8 mouse cellular contexts compared by ENCODE assay signal in genomic region chr5:137741023-137741931, GRCm38 (mm10). TPM values are rescaled to one million over a fixed set of nuclear protein-coding genes. Genes with fewer than 3 reads are reported as not detected.
DNase-seq lines count a peak whose midpoint lies in the region; ATAC-seq lines count a peak whose summit lies in the region.

Gene Nyap1, minus strand, starts transcription at chr5:137741607.

- no peaks in the 10 kb centered on the region for H3K9me3 ChIP-seq in embryonic facial prominence, embryonic 13.5 days
- H3K9me3 ChIP-seq in heart, embryonic 10.5 days: no peaks in the 10 kb centered on the region
- no peaks in the 10 kb centered on the region for H3K9me3 ChIP-seq in kidney, embryonic 15.5 days (replicated peaks)
- H3K9me3 ChIP-seq in liver, embryonic 12.5 days (replicated peaks): no peaks in the 10 kb centered on the region
- no peaks in the 10 kb centered on the region for H3K9me3 ChIP-seq in stomach, embryonic 15.5 days

- peaks cover 19% of the 10 kb centered on the region for H3K36me3 ChIP-seq in embryonic facial prominence, embryonic 13.5 days
- H3K36me3 ChIP-seq in heart, embryonic 10.5 days: peaks cover 11% of the 10 kb centered on the region
- peaks cover 4% of the 10 kb centered on the region; the same call in 1 of the 2 replicates for H3K36me3 ChIP-seq in kidney, embryonic 15.5 days
- H3K36me3 ChIP-seq in liver, embryonic 12.5 days: no peaks in the 10 kb centered on the region
- no peaks in the 10 kb centered on the region for H3K36me3 ChIP-seq in stomach, embryonic 15.5 days

- WGBS in embryonic facial prominence, embryonic 13.5 days: under 1% methylated on average over 71 of the region's 71 CpGs
- 1% methylated on average over 62 of the region's 71 CpGs for WGBS in heart, embryonic 10.5 days
- under 1% methylated on average over 67 of the region's 71 CpGs for WGBS in kidney, embryonic 15.5 days
- WGBS in liver, embryonic 12.5 days (ENCODE audit: insufficient replicate concordance): 1% methylated on average over 68 of the region's 71 CpGs
- WGBS in stomach, embryonic 15.5 days: under 1% methylated on average over 68 of the region's 71 CpGs

- peak within 1 kb of the TSS; percentile 66 for H3K4me3 ChIP-seq in embryonic facial prominence, embryonic 13.5 days
- peak within 1 kb of the TSS; percentile 66 for H3K4me3 ChIP-seq in heart, embryonic 10.5 days
- H3K4me3 ChIP-seq in kidney, embryonic 15.5 days (replicated peaks): peak within 1 kb of the TSS; percentile 69
- H3K4me3 ChIP-seq in liver, embryonic 12.5 days: peak within 1 kb of the TSS; percentile 66
- peak within 1 kb of the TSS; percentile 60 for H3K4me3 ChIP-seq in stomach, embryonic 15.5 days (replicated peaks)

- DNase-seq in B cell, adult 2 months: peak; percentile 82 to 88
- peak; percentile 61 to 67 for DNase-seq in adrenal gland, postnatal 4 days (ENCODE audit: low spot score in 2 of 2)
- DNase-seq in heart, embryonic 10.5 days (ENCODE audit: low spot score): peak; percentile 95
- DNase-seq in naive thymus-derived CD4-positive, alpha-beta T cell, adult 2 months (ENCODE audit: low read depth): peak; percentile 90

- ATAC-seq in embryonic facial prominence, embryonic 13.5 days (ENCODE audit: insufficient number of reproducible peaks, insufficient read depth, low FRiP score, low TSS enrichment, low read depth): peak; percentile 82
- ATAC-seq in kidney, embryonic 15.5 days (replicated peaks; ENCODE audit: low FRiP score): peak; percentile 86
- ATAC-seq in liver, embryonic 12.5 days: peak; percentile 82
- ATAC-seq in stomach, embryonic 15.5 days (ENCODE audit: insufficient read depth, low FRiP score, low read depth): peak; percentile 86

- H3K4me2 ChIP-seq in embryonic facial prominence, embryonic 13.5 days: peak within 1 kb of the TSS; percentile 92
- peak within 1 kb of the TSS; percentile 97 for H3K4me2 ChIP-seq in kidney, embryonic 15.5 days
- H3K4me2 ChIP-seq in liver, embryonic 12.5 days: peak within 1 kb of the TSS; percentile 92
- peak within 1 kb of the TSS; percentile 97 for H3K4me2 ChIP-seq in stomach, embryonic 15.5 days

- no peaks in the 10 kb centered on the region for H3K27me3 ChIP-seq in embryonic facial prominence, embryonic 13.5 days
- H3K27me3 ChIP-seq in heart, embryonic 10.5 days (ENCODE audit: insufficient read depth, poor library complexity, severe bottlenecking): no peaks in the 10 kb centered on the region
- no peaks in the 10 kb centered on the region for H3K27me3 ChIP-seq in kidney, embryonic 15.5 days
- no peaks in the 10 kb centered on the region; the same call in 1 of the 2 replicates for H3K27me3 ChIP-seq in liver, embryonic 12.5 days (replicated peaks)
- no peaks in the 10 kb centered on the region for H3K27me3 ChIP-seq in stomach, embryonic 15.5 days (replicated peaks)

- peak within 1 kb of the TSS; percentile 80 for H3K9ac ChIP-seq in embryonic facial prominence, embryonic 13.5 days
- peak within 1 kb of the TSS; percentile 65 for H3K9ac ChIP-seq in kidney, embryonic 15.5 days
- H3K9ac ChIP-seq in liver, embryonic 12.5 days: peak within 1 kb of the TSS; percentile 83
- peak within 1 kb of the TSS; percentile 68 for H3K9ac ChIP-seq in stomach, embryonic 15.5 days

- H3K4me1 ChIP-seq in embryonic facial prominence, embryonic 13.5 days: peaks cover 42% of the 10 kb centered on the region
- H3K4me1 ChIP-seq in heart, embryonic 10.5 days: peaks cover 47% of the 10 kb centered on the region
- H3K4me1 ChIP-seq in kidney, embryonic 15.5 days: peaks cover 38% of the 10 kb centered on the region
- H3K4me1 ChIP-seq in liver, embryonic 12.5 days: peaks cover 70% of the 10 kb centered on the region
- peaks cover 10% of the 10 kb centered on the region; the same call in 1 of the 2 replicates for H3K4me1 ChIP-seq in stomach, embryonic 15.5 days

- H3K27ac ChIP-seq in embryonic facial prominence, embryonic 13.5 days: peak within 1 kb of the TSS; percentile 71
- H3K27ac ChIP-seq in heart, embryonic 10.5 days: peak within 1 kb of the TSS; percentile 88
- H3K27ac ChIP-seq in kidney, embryonic 15.5 days: peak within 1 kb of the TSS; percentile 81
- peak within 1 kb of the TSS; percentile 82 for H3K27ac ChIP-seq in liver, embryonic 12.5 days
- H3K27ac ChIP-seq in stomach, embryonic 15.5 days: peak within 1 kb of the TSS; percentile 82

RNA-seq across cellular contexts. Expression of gene Nyap1, which starts in this region (rescaled TPM):
- 10 to 100 TPM; 10.9 to 11.6 TPM for total RNA-seq in adrenal gland, postnatal 4 days (2021)
- 3.5 and 4.4 TPM in 2 replicates for polyA plus RNA-seq in embryonic facial prominence, embryonic 13.5 days (2015; fragmentation: Nextera tagmentation; extraction: Ambion mirVana)
- polyA plus RNA-seq in heart, embryonic 10.5 days (2016; fragmentation: Nextera tagmentation; extraction: Ambion mirVana): 1.4 TPM in 2 replicates
- 1.8 and 2.1 TPM in 2 replicates for polyA plus RNA-seq in kidney, embryonic 15.5 days (2015; fragmentation: Nextera tagmentation; extraction: Ambion mirVana)
- polyA plus RNA-seq in liver, embryonic 12.5 days (2016; fragmentation: Nextera tagmentation; extraction: Ambion mirVana): 0.33 and 0.38 TPM in 2 replicates
- 2.7 and 2.9 TPM in 2 replicates for polyA plus RNA-seq in stomach, embryonic 15.5 days (2015; fragmentation: Nextera tagmentation; extraction: Ambion mirVana)

Comparison
In these comparisons a context has a peak if more than half of its experiments do, and no peak if none do; other contexts are left out.
1. Peak in every context shown above with its lines: DNase-seq, ATAC-seq, H3K4me3 ChIP-seq and H3K27ac ChIP-seq.
2. Peak in ATAC-seq, H3K4me3 ChIP-seq, H3K27ac ChIP-seq, H3K9ac ChIP-seq and H3K4me2 ChIP-seq in liver, embryonic 12.5 days; RNA of the gene not detected or under 1 TPM.